Mouse (Mus musculus): ENCODE results near the gene Itpr2. TPM values are rescaled to one million over a fixed set of nuclear protein-coding genes. Genes with fewer than 3 reads are reported as not detected.

Itpr2 gene
- polyA plus RNA-seq, 1 experiment: 10.5 TPM

GRCm38 (mm10) chr6:146228048-146228447, 274.0 kb downstream of the Itpr2 start:
- WGBS: 85% methylated on average over 3 of the region's 3 CpGs
- TF ChIP-seq CTCF (IDR thresholded peaks at IDR 0.05; ENCODE audit: extremely low read depth, insufficient read length, insufficient replicate concordance, low read depth, low read length): no peak
- TF ChIP-seq POLR2A (IDR thresholded peaks at IDR 0.05; ENCODE audit: low read depth, low read length): no peak
- H3K27ac ChIP-seq (ENCODE audit: insufficient read depth, low read depth, low read length): no peak overlapping the region
- H3K27me3 ChIP-seq (ENCODE audit: control insufficient read depth, insufficient read depth, low read length): no peaks in the 10 kb centered on the region
- H3K4me1 ChIP-seq (ENCODE audit: control insufficient read depth, insufficient read depth, insufficient read length, low read length): no peaks in the 10 kb centered on the region
- H3K36me3 ChIP-seq (ENCODE audit: control insufficient read depth, insufficient read depth, low read length): peaks cover 1% of the 10 kb centered on the region; the same call in 1 of the 2 replicates
- H3K4me3 ChIP-seq (ENCODE audit: low read depth, low read length): no peak overlapping the region

- WGBS: 74% methylated on average over 8 of the region's 8 CpGs
- Histone ChIP-seq H3K4me1 (ENCODE audit: control insufficient read depth, insufficient read depth, insufficient read length, low read length) (peaks cover 6% of the 10 kb centered on the region; the same call in 1 of the 2 replicates), H3K27ac (ENCODE audit: insufficient read depth, low read depth, low read length) (no peak overlapping the region), H3K27me3 (ENCODE audit: control insufficient read depth, insufficient read depth, low read length) (no peaks in the 10 kb centered on the region), H3K36me3 (ENCODE audit: control insufficient read depth, insufficient read depth, low read length) (peaks cover 1% of the 10 kb centered on the region; the same call in 1 of the 2 replicates), H3K4me3 (ENCODE audit: low read depth, low read length) (no peak overlapping the region)
- TF ChIP-seq POLR2A (IDR thresholded peaks at IDR 0.05; ENCODE audit: low read depth, low read length) (no peak), CTCF (IDR thresholded peaks at IDR 0.05; ENCODE audit: extremely low read depth, insufficient read length, insufficient replicate concordance, low read depth, low read length) (no peak)
These were observed 279.5 kb downstream of the Itpr2 start for GRCm38 (mm10) chr6:146222403-146223063.

- peaks cover 6% of the 10 kb centered on the region; the same call in 1 of the 2 replicates for H3K4me1 ChIP-seq (ENCODE audit: control insufficient read depth, insufficient read depth, insufficient read length, low read length)
- TF ChIP-seq POLR2A (IDR thresholded peaks at IDR 0.05; ENCODE audit: low read depth, low read length) (no peak), CTCF (IDR thresholded peaks at IDR 0.05; ENCODE audit: extremely low read depth, insufficient read length, insufficient replicate concordance, low read depth, low read length) (no peak)
- no peaks in the 10 kb centered on the region for H3K27me3 ChIP-seq (ENCODE audit: control insufficient read depth, insufficient read depth, low read length)
- 60% methylated on average over 23 of the region's 23 CpGs for WGBS
- H3K27ac ChIP-seq (ENCODE audit: insufficient read depth, low read depth, low read length): no peak overlapping the region; the same call in 1 of the 2 replicates
- H3K4me3 ChIP-seq (ENCODE audit: low read depth, low read length): no peak overlapping the region
- no peaks in the 10 kb centered on the region for H3K36me3 ChIP-seq (ENCODE audit: control insufficient read depth, insufficient read depth, low read length)
These were observed 280.4 kb downstream of the Itpr2 start for GRCm38 (mm10) chr6:146221371-146222336.

GRCm38 (mm10) chr6:146220071-146220470, 282.0 kb downstream of the Itpr2 start:
- no peak overlapping the region for H3K4me3 ChIP-seq (ENCODE audit: low read depth, low read length)
- no peak overlapping the region for H3K27ac ChIP-seq (ENCODE audit: insufficient read depth, low read depth, low read length)
- no peak for TF ChIP-seq CTCF (IDR thresholded peaks at IDR 0.05; ENCODE audit: extremely low read depth, insufficient read length, insufficient replicate concordance, low read depth, low read length)
- no peak for TF ChIP-seq POLR2A (IDR thresholded peaks at IDR 0.05; ENCODE audit: low read depth, low read length)
- H3K27me3 ChIP-seq (ENCODE audit: control insufficient read depth, insufficient read depth, low read length): no peaks in the 10 kb centered on the region
- no peaks in the 10 kb centered on the region for H3K36me3 ChIP-seq (ENCODE audit: control insufficient read depth, insufficient read depth, low read length)
- WGBS: 82% methylated on average over 5 of the region's 5 CpGs
- H3K4me1 ChIP-seq (ENCODE audit: control insufficient read depth, insufficient read depth, insufficient read length, low read length): peaks cover 6% of the 10 kb centered on the region; the same call in 1 of the 2 replicates

GRCm38 (mm10) chr6:146219534-146219933, 282.5 kb downstream of the Itpr2 start:
- Histone ChIP-seq H3K4me3 (ENCODE audit: low read depth, low read length) (no peak overlapping the region), H3K4me1 (ENCODE audit: control insufficient read depth, insufficient read depth, insufficient read length, low read length) (peaks cover 6% of the 10 kb centered on the region; the same call in 1 of the 2 replicates), H3K27ac (ENCODE audit: insufficient read depth, low read depth, low read length) (no peak overlapping the region), H3K27me3 (ENCODE audit: control insufficient read depth, insufficient read depth, low read length) (no peaks in the 10 kb centered on the region), H3K36me3 (ENCODE audit: control insufficient read depth, insufficient read depth, low read length) (no peaks in the 10 kb centered on the region)
- TF ChIP-seq POLR2A (IDR thresholded peaks at IDR 0.05; ENCODE audit: low read depth, low read length) (no peak), CTCF (IDR thresholded peaks at IDR 0.05; ENCODE audit: extremely low read depth, insufficient read length, insufficient replicate concordance, low read depth, low read length) (no peak)
- 89% methylated on average over 12 of the region's 12 CpGs for WGBS

- H3K27me3 ChIP-seq (ENCODE audit: control insufficient read depth, insufficient read depth, low read length): no peaks in the 10 kb centered on the region
- H3K36me3 ChIP-seq (ENCODE audit: control insufficient read depth, insufficient read depth, low read length): no peaks in the 10 kb centered on the region
- H3K27ac ChIP-seq (ENCODE audit: insufficient read depth, low read depth, low read length): no peak overlapping the region
- 80% methylated on average over 2 of the region's 2 CpGs for WGBS
- no peak overlapping the region for H3K4me3 ChIP-seq (ENCODE audit: low read depth, low read length)
- TF ChIP-seq CTCF (IDR thresholded peaks at IDR 0.05; ENCODE audit: extremely low read depth, insufficient read length, insufficient replicate concordance, low read depth, low read length) (no peak), POLR2A (IDR thresholded peaks at IDR 0.05; ENCODE audit: low read depth, low read length) (no peak)
- H3K4me1 ChIP-seq (ENCODE audit: control insufficient read depth, insufficient read depth, insufficient read length, low read length): no peaks in the 10 kb centered on the region
These were observed 286.7 kb downstream of the Itpr2 start for GRCm38 (mm10) chr6:146215302-146215701.

GRCm38 (mm10) chr6:146212339-146212738, 289.7 kb downstream of the Itpr2 start:
- 89% methylated on average over 3 of the region's 3 CpGs for WGBS
- no peak overlapping the region for H3K4me3 ChIP-seq (ENCODE audit: low read depth, low read length)
- no peaks in the 10 kb centered on the region for H3K27me3 ChIP-seq (ENCODE audit: control insufficient read depth, insufficient read depth, low read length)
- H3K4me1 ChIP-seq (ENCODE audit: control insufficient read depth, insufficient read depth, insufficient read length, low read length): no peaks in the 10 kb centered on the region; the same call in 1 of the 2 replicates
- TF ChIP-seq CTCF (IDR thresholded peaks at IDR 0.05; ENCODE audit: extremely low read depth, insufficient read length, insufficient replicate concordance, low read depth, low read length) (no peak), POLR2A (IDR thresholded peaks at IDR 0.05; ENCODE audit: low read depth, low read length) (no peak)
- H3K27ac ChIP-seq (ENCODE audit: insufficient read depth, low read depth, low read length): no peak overlapping the region
- no peaks in the 10 kb centered on the region for H3K36me3 ChIP-seq (ENCODE audit: control insufficient read depth, insufficient read depth, low read length)
